Mouse (Mus musculus): ENCODE data around the gene Fsd2.

DNA sequence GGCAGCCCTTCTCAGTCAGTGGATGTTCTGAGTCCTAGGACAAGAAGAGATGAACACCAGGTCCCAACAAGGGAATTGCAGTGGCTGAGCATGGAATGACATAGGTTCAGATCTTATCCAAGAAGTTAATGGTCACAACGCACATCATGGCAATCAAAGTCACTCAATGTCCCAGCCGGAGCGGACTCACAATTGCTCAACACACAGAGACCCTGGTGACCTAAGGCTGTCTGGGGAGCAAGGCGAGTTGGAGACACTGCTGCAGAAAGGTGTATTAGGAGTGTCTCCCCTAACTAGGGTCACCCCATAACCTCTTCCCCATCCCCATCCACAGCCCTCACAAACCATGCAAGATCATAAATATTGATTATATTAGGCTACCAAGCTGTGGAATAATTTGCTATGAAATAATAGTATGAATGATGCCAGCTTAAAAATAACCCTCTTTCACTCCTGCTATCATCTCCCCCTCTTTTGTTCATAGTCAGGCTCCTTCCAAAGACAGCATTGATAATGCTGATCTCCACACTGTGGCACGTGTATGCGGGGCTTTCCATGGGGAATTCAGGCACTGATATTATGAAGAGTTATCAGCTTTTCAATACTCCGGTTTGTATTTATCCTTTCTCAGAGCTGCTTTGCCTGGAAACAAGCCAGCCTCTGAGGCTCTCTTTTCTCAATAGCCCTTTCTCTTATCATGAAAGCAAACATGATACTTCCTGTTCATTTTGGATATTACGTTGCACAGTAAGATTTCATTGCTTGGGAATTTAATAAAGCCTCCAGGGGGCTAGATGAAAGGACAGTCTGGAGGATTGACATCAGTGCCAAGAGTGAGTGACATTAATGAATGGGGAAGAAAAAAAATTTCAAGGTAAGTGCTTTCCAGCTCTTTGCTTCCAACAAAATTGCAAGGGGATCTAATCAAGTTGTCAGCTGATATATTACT lies 6.4 kb downstream of the Fsd2 start:
- TF ChIP-seq POLR2A (IDR thresholded peaks at IDR 0.05; ENCODE audit: control insufficient read depth in 1 of 2, insufficient read depth in 1 of 2, low read depth in 1 of 2, low read length in 2 of 2, poor library complexity in 1 of 2) (no peak), CHD2 (IDR thresholded peaks at IDR 0.05; ENCODE audit: low read length) (no peak), CTCF (IDR thresholded peaks at IDR 0.05 in 2 of 3, conservative IDR thresholded peaks at IDR 0.05 in 1 of 3; ENCODE audit: control insufficient read depth in 1 of 3, insufficient read depth in 1 of 3, low read depth in 2 of 3, low read length in 3 of 3, poor library complexity in 1 of 3, severe bottlenecking in 1 of 3) (no peak), GABPA (IDR thresholded peaks at IDR 0.05; ENCODE audit: low read depth, low read length) (no peak), MEF2A (IDR thresholded peaks at IDR 0.05; ENCODE audit: extremely low read depth, insufficient replicate concordance, low read depth, low read length, poor library complexity, severe bottlenecking) (no peak), ZKSCAN1 (IDR thresholded peaks at IDR 0.05; ENCODE audit: low read depth, low read length) (no peak), POLR2AphosphoS2 (IDR thresholded peaks at IDR 0.05; ENCODE audit: low read length) (no peak), E2F4 (IDR thresholded peaks at IDR 0.05; ENCODE audit: borderline replicate concordance, low read depth, low read length) (no peak), MYC (IDR thresholded peaks at IDR 0.05; ENCODE audit: low read depth, low read length) (no peak)

Measured in MEL (cell line).